Mouse (Mus musculus): ENCODE measurements around the gene Cacna1b. TPM values are rescaled to one million over a fixed set of nuclear protein-coding genes. Genes with fewer than 3 reads are reported as not detected.

Cacna1b gene
- polyA plus RNA-seq, 1 experiment from 2014 or later = 0.97 TPM

DNA sequence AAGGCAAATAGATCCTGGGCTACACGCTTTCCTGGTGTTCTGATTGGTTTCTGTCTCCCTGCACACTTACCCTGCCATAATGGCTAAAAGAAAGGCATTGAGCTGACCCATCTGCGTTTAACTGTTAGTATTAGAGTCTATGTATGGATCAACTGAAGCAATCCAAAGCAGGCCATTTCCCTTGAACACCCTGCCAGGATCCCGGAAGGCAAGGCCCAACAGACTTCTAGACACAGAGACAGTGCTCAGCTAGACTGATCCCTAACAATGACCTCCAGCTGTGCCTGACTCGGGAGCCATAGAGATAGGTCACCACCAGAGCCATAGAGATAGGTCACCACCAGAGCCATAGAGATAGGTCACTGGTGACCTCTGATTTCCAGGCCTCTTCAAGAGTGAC lies 84.8 kb downstream of the Cacna1b start:
- 77% methylated on average over 4 of the region's 4 CpGs for WGBS
- H3K36me3 ChIP-seq (ENCODE audit: control insufficient read depth, insufficient read depth, low read length) = no peaks in the 10 kb centered on the region
- H3K27ac ChIP-seq (ENCODE audit: low read length) = no peak overlapping the region
- no peak for ATAC-seq
- H3K9me3 ChIP-seq (ENCODE audit: control insufficient read depth, low read length) = no peaks in the 10 kb centered on the region
- H3K4me1 ChIP-seq (ENCODE audit: control insufficient read depth, insufficient read depth, low read length) = 0 out of 2 replicates have a peak, but pooled peaks cover 3% of the 10 kb centered on the region
- no peaks in the 10 kb centered on the region; the same call in 1 of the 2 replicates for H3K27me3 ChIP-seq (replicated peaks; ENCODE audit: control insufficient read depth, insufficient read depth, low read length)
- H3K4me2 ChIP-seq (ENCODE audit: low read depth, low read length) = no peak overlapping the region
- H3K9ac ChIP-seq (ENCODE audit: low read depth, low read length) = no peak overlapping the region
- H3K4me3 ChIP-seq (ENCODE audit: low read length) = no peak overlapping the region

DNA sequence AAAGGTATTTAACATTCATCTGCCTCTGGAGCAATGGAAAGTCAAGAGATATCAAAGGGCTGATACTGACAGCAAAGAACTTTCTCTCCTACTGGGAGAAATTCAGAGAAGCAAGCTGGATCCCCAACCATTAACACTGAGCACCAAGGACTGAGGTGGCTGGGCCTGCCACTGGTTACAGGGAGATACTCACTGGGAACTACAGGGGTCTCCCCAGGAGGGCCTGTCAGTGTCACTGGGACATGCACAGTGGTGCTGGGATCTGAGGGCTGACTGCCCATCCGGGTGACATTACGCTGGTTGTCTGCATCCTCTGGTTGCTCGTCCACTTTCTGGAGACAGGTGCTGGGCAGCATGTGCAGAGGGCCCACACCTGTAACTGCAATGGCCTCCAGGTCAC lies 85.3 kb downstream of the Cacna1b start:
- H3K9me3 ChIP-seq (ENCODE audit: control insufficient read depth, low read length) = no peaks in the 10 kb centered on the region
- H3K4me3 ChIP-seq (ENCODE audit: low read length) = no peak overlapping the region
- no peaks in the 10 kb centered on the region; the same call in 1 of the 2 replicates for H3K27me3 ChIP-seq (replicated peaks; ENCODE audit: control insufficient read depth, insufficient read depth, low read length)
- H3K27ac ChIP-seq (ENCODE audit: low read length) = no peak overlapping the region
- H3K4me2 ChIP-seq (ENCODE audit: low read depth, low read length) = no peak overlapping the region
- WGBS = 89% methylated on average over 3 of the region's 3 CpGs
- no peak overlapping the region for H3K9ac ChIP-seq (ENCODE audit: low read depth, low read length)
- no peak for ATAC-seq
- H3K36me3 ChIP-seq (ENCODE audit: control insufficient read depth, insufficient read depth, low read length) = no peaks in the 10 kb centered on the region
- 0 out of 2 replicates have a peak, but pooled peaks cover 3% of the 10 kb centered on the region for H3K4me1 ChIP-seq (ENCODE audit: control insufficient read depth, insufficient read depth, low read length)

DNA sequence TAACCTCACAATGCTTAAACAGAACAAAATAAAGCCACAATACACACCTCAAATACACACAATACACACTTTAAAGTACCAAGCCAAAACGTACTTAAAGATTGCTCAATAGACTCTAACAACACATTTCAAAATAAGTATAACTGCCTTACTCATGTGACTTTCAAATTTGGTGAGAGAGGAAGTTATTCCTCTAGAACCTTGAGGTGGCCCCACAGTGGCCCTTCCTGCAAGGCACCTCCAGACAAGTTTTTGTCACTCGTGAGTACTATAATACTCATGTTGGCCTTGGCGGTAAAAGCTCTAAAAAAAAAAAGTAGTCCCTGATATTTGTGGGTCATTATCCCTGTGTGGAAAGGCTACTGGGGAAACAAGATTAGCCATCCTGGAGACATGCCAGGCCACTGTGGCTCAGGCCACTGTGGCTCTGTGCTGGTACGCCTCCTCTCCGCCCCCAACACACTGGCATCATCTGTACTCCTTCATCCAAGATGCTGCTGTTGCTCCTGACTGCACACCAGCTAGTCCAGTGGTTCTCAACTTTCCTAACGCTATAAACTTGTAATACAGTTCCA lies 88.4 kb downstream of the Cacna1b start:
- Histone ChIP-seq H3K36me3 (ENCODE audit: control insufficient read depth, insufficient read depth, low read length) (no peaks in the 10 kb centered on the region), H3K4me3 (ENCODE audit: low read length) (no peak overlapping the region), H3K27me3 (replicated peaks; ENCODE audit: control insufficient read depth, insufficient read depth, low read length) (no peaks in the 10 kb centered on the region; the same call in 1 of the 2 replicates), H3K9ac (ENCODE audit: low read depth, low read length) (no peak overlapping the region), H3K9me3 (ENCODE audit: control insufficient read depth, low read length) (no peaks in the 10 kb centered on the region), H3K4me1 (ENCODE audit: control insufficient read depth, insufficient read depth, low read length) (0 out of 2 replicates have a peak, but pooled peaks cover 3% of the 10 kb centered on the region), H3K4me2 (ENCODE audit: low read depth, low read length) (no peak overlapping the region), H3K27ac (ENCODE audit: low read length) (no peak overlapping the region)
- WGBS = 86% methylated on average over 6 of the region's 6 CpGs
- ATAC-seq = no peak

DNA sequence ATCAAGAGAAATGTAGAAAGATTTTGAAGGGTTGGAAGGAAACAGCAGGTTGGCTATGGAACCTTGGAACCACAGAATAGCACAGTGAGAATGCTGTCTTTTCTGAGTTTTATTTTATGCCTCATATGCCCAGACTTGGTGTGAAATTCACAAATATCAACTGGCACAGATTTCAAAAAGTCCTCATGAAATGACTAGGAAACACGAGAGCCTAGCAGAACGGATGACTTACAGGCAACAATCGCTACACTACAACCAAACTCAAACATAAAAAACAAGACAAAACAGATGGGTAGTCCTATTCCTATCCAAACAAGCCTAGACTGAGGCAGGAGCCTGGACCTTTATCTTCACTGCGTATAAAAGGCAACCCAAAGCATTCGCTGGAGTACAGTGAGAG lies 94.4 kb downstream of the Cacna1b start:
- no peak for ATAC-seq
- 84% methylated on average over 5 of the region's 5 CpGs for WGBS

DNA sequence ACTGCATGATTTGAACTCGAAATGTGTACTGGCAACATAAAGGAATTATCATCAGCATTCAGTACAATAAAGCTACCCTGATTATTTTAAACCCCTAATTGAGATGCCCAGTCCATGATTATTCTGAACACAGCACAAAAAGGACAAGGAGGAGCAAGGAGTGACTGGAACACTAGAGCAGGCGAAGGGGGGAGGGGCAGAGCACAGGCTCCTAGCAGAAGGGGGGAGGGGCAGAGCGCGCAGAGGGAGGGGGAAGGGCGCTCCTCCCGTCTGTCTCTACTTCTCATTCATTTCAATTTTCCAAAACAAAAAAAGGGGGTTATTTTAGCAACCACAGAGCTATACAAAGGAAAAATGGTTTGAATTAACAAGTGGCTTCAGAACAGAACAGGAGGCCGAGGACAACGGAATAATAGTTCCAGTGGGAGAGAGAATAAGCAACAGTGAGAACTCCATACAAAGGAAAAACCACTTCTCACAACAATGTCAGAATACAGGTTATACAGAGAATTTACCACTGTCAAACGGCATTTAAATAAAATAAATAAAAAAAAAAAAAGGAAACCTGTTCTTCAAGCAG lies 98.2 kb downstream of the Cacna1b start:
- H3K9me3 ChIP-seq (ENCODE audit: control insufficient read depth, low read length) = no peaks in the 10 kb centered on the region
- no peaks in the 10 kb centered on the region for H3K4me1 ChIP-seq (ENCODE audit: control insufficient read depth, insufficient read depth, low read length)
- H3K4me3 ChIP-seq (ENCODE audit: low read length) = no peak overlapping the region
- H3K9ac ChIP-seq (ENCODE audit: low read depth, low read length) = no peak overlapping the region
- H3K4me2 ChIP-seq (ENCODE audit: low read depth, low read length) = no peak overlapping the region
- 28% methylated on average over 9 of the region's 9 CpGs for WGBS
- H3K36me3 ChIP-seq (ENCODE audit: control insufficient read depth, insufficient read depth, low read length) = no peaks in the 10 kb centered on the region
- ATAC-seq = no peak
- H3K27ac ChIP-seq (ENCODE audit: low read length) = no peak overlapping the region
- no peaks in the 10 kb centered on the region for H3K27me3 ChIP-seq (replicated peaks; ENCODE audit: control insufficient read depth, insufficient read depth, low read length)

More for the DNA sequence above, 94.4 kb downstream of the Cacna1b start:
- Histone ChIP-seq H3K36me3 (ENCODE audit: control insufficient read depth, insufficient read depth, low read length) (no peaks in the 10 kb centered on the region), H3K4me2 (ENCODE audit: low read depth, low read length) (no peak overlapping the region), H3K4me1 (ENCODE audit: control insufficient read depth, insufficient read depth, low read length) (no peaks in the 10 kb centered on the region), H3K27ac (ENCODE audit: low read length) (no peak overlapping the region), H3K9me3 (ENCODE audit: control insufficient read depth, low read length) (no peaks in the 10 kb centered on the region), H3K9ac (ENCODE audit: low read depth, low read length) (no peak overlapping the region), H3K4me3 (ENCODE audit: low read length) (no peak overlapping the region), H3K27me3 (replicated peaks; ENCODE audit: control insufficient read depth, insufficient read depth, low read length) (no peaks in the 10 kb centered on the region)

- H3K4me3 ChIP-seq (ENCODE audit: low read length) = no peak overlapping the region
- no peak overlapping the region for H3K27ac ChIP-seq (ENCODE audit: low read length)
- WGBS = 69% methylated on average over 6 of the region's 6 CpGs
- H3K27me3 ChIP-seq (replicated peaks; ENCODE audit: control insufficient read depth, insufficient read depth, low read length) = no peaks in the 10 kb centered on the region
- no peaks in the 10 kb centered on the region for H3K9me3 ChIP-seq (ENCODE audit: control insufficient read depth, low read length)
- no peak for ATAC-seq
- H3K36me3 ChIP-seq (ENCODE audit: control insufficient read depth, insufficient read depth, low read length) = no peaks in the 10 kb centered on the region
- no peak overlapping the region for H3K4me2 ChIP-seq (ENCODE audit: low read depth, low read length)
- no peak overlapping the region for H3K9ac ChIP-seq (ENCODE audit: low read depth, low read length)
- no peaks in the 10 kb centered on the region for H3K4me1 ChIP-seq (ENCODE audit: control insufficient read depth, insufficient read depth, low read length)
Measured at GRCm38 (mm10) chr2:24659150-24659775, 103.7 kb downstream of the Cacna1b start.

GRCm38 (mm10) chr2:24648503-24648902 lies 114.4 kb downstream of the Cacna1b start:
- Histone ChIP-seq H3K27me3 (replicated peaks; ENCODE audit: control insufficient read depth, insufficient read depth, low read length) (no peaks in the 10 kb centered on the region), H3K9ac (ENCODE audit: low read depth, low read length) (no peak overlapping the region), H3K4me3 (ENCODE audit: low read length) (no peak overlapping the region), H3K4me1 (ENCODE audit: control insufficient read depth, insufficient read depth, low read length) (no peaks in the 10 kb centered on the region), H3K27ac (ENCODE audit: low read length) (no peak overlapping the region), H3K4me2 (ENCODE audit: low read depth, low read length) (no peak overlapping the region), H3K9me3 (ENCODE audit: control insufficient read depth, low read length) (no peaks in the 10 kb centered on the region), H3K36me3 (ENCODE audit: control insufficient read depth, insufficient read depth, low read length) (no peaks in the 10 kb centered on the region)
- whole genome bisulfite sequencing = 92% methylated on average over 6 of the region's 6 CpGs
- ATAC-seq = no peak

DNA sequence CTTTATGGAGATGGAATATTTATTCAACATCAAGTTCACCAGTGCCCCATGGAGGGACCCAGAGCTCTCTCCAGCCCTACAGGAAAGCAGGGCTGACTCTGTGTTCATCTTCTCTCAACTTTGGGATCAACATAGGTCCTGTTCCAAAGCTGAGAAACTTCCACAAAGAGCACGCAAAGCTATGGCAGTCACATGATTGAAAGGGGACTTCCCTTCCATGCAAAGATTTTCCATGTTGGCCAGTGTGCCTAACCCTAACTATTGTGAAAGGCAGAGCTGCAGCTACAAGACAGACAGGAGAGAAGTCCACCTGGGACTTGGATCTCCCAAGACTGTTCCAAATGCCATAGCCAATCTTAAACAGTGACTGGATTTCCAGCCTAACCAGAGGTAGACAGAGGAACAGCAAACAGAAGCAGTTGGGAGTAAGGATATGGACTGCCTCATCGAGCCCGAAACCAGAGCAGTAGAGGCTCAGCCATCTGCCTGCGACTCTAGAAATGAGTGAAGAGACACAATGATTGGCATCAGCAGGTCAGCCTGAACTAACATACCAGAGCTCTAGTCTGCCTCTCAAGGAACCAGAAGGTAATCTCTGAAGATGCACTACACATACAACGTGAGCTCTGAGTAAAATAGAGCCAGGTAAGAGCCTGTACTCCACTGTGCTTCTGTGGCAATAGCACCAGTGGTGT lies 116.4 kb downstream of the Cacna1b start:
- Histone ChIP-seq H3K9ac (ENCODE audit: low read depth, low read length) (no peak overlapping the region), H3K4me3 (ENCODE audit: low read length) (no peak overlapping the region), H3K9me3 (ENCODE audit: control insufficient read depth, low read length) (no peaks in the 10 kb centered on the region), H3K27me3 (replicated peaks; ENCODE audit: control insufficient read depth, insufficient read depth, low read length) (no peaks in the 10 kb centered on the region), H3K36me3 (ENCODE audit: control insufficient read depth, insufficient read depth, low read length) (no peaks in the 10 kb centered on the region), H3K27ac (ENCODE audit: low read length) (no peak overlapping the region), H3K4me2 (ENCODE audit: low read depth, low read length) (no peak overlapping the region), H3K4me1 (ENCODE audit: control insufficient read depth, insufficient read depth, low read length) (no peaks in the 10 kb centered on the region)
- ATAC-seq = no peak
- 88% methylated on average over 5 of the region's 5 CpGs for WGBS

- Histone ChIP-seq H3K27me3 (replicated peaks; ENCODE audit: control insufficient read depth, insufficient read depth, low read length) (no peaks in the 10 kb centered on the region), H3K9me3 (ENCODE audit: control insufficient read depth, low read length) (no peaks in the 10 kb centered on the region), H3K4me3 (ENCODE audit: low read length) (no peak overlapping the region), H3K4me1 (ENCODE audit: control insufficient read depth, insufficient read depth, low read length) (no peaks in the 10 kb centered on the region), H3K4me2 (ENCODE audit: low read depth, low read length) (no peak overlapping the region), H3K27ac (ENCODE audit: low read length) (no peak overlapping the region), H3K36me3 (ENCODE audit: control insufficient read depth, insufficient read depth, low read length) (no peaks in the 10 kb centered on the region), H3K9ac (ENCODE audit: low read depth, low read length) (no peak overlapping the region)
- no peak for ATAC-seq
- WGBS = 84% methylated on average over 7 of the region's 7 CpGs
Measured at GRCm38 (mm10) chr2:24642834-24643233, 120.1 kb downstream of the Cacna1b start.

Measured in intestine, embryonic 16.5 days (tissue).